Mouse (Mus musculus): ENCODE measurements around the gene 5031439G07Rik.

DNA sequence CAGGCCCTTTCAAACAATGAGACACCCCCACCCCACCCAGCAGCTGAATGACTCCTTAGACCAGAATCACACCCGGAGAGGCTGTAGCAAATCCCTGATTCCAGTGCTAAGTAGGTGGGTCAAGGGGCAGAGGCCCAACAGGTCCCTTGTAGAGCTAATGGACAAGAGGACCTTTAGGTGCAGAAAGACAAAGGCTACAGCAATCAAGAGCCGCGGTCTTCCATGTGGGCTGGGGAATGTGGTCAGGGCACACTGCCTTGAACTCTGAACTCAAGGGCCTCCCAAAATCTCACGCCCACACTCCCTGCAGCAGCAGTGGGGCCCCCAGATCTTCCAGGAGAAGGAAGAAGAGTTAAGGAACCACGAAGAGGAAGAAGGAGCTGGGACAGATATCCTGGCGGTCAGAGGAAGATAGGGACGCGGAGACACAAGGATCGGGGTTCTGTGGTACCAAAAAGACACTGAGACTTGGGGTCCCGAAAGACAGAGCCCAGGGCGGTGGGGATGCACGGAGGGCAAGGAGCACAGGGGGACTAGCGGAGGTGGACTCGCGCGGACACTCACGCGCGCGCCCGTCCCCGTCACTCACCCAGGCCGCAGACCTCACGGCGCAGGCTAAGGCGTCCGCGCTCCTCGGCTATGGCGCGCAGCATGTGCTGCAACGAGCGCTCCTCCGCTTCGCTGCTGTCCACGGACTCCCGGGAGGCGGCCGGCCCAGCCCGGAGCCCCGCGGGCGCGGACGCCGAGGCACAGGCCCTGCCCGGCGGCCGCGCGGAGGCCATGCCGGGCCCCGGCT, 1.1 kb downstream of the 5031439G07Rik start:
- TF ChIP-seq CTCF (IDR thresholded peaks at IDR 0.05; ENCODE audit: low read depth), result no peak
- TF ChIP-seq EP300 (IDR thresholded peaks at IDR 0.05; ENCODE audit: low read depth), result no peak

All from liver, postnatal 0 days (tissue).